Mouse (Mus musculus) right cerebral cortex, postnatal 25 days (tissue): ENCODE data around the gene Vmn2r83.

Source experiments
- DNase-seq: peaks from one replicate; pipeline ENCODE4 v3.0.0; 2022

Vmn2r83 gene

DNA sequence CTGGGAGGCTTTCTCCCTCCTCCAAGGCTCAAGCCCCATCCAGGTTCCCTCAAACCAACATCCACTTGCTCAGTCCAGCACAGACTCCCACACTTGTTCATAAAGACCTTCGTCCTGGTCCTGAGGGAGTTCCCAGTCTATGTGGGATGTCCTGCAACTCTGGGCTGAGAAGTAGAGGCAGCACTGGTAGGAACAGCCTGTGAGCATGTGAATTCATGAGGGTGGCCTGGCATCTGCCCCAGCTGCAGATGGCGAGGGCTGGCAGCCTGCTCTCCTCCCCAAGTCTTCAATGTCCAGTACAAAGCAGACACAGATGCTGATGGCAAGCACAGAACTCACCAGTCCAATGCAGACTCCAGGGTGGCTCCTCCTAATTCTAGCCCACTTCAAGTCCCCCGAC lies 69.8 kb downstream of the Vmn2r83 start:
- no peak for DNase-seq

DNA sequence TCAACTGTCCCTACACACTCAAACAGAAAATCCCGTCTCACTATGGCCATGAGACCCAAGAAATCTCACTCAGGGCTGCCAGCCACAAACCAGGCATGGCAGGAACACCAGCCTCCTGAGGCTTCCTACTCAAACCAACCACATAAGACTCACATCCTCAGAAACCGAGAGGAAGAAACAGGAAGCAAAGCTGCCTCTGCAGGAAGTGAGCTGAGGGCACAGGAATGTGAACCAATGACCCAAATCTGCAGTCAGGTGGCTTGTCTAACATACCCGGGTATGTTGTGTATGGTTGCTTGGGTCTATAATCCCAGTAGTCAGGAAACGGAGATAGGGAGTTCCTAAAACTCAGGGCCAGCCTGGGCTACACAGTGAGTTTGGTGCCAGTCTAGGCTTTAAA lies 70.3 kb downstream of the Vmn2r83 start:
- no peak for DNase-seq

- DNase-seq, result no peak
These were observed 71.4 kb downstream of the Vmn2r83 start for GRCm38 (mm10) chr10:79539701-79540495.

- DNase-seq, result no peak
These were observed 72.2 kb downstream of the Vmn2r83 start for GRCm38 (mm10) chr10:79540746-79541145.

DNA sequence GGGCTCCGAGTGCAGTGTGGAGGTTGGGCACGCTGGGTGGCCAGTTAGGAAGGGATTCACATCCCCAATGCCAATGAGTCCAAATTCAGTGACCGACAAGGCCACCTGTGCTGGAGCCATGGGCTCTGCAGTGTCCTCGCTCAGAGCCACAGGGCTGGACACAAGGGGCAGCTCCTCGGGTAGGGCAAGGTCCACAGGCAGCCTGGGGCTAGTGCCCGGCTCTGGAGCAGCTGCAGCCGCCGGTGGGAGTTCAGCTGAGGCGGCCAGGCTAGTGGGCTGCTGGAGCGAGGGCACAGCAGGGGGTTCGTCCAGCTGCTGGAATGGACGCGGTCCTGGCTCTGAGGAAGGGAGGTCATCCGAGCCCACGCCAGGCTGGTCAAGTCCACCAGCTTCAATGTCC lies 73.0 kb downstream of the Vmn2r83 start:
- no peak for DNase-seq

- no peak for DNase-seq
These were observed 73.6 kb downstream of the Vmn2r83 start for GRCm38 (mm10) chr10:79542171-79542570.
